Mouse (Mus musculus): Measurements from ENCODE around the gene Crebrf.

DNA sequence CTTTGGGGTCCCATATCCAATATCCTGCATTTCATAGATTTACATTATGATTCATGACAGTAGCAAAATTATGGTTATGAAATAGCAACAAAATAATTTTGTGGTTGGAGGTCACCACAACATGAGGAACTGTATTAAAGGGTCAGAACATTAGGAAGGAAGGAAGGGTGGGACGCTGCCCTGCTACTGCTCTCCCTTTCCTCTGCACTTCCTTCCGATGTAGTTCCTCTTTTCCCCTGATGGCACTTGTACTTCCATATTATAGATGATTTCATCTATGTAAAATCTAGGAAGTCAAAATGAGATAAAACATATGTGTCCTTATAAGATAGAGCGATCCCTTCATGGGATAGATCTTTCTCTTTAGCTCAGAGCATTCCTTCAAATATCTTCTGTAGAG is 34.5 kb downstream of the Crebrf start:
- TF ChIP-seq CTCF (conservative IDR thresholded peaks at IDR 0.05; ENCODE audit: insufficient read depth, insufficient read length, low read depth, low read length) (no peak), POLR2A (IDR thresholded peaks at IDR 0.05; ENCODE audit: low read depth, low read length) (no peak)
